Mouse (Mus musculus) limb, embryonic 11.5 days (tissue): ENCODE results near the gene Anxa6. TPM values are rescaled to one million over a fixed set of nuclear protein-coding genes. Genes with fewer than 3 reads are reported as not detected.

Experiments
- ATAC-seq: fragments of 200-750 bp; cut with Nextera tagmentation; 2 replicates; pipeline ENCODE4 v1.8.0; 2017; ENCODE audit warnings: low read depth; ENCODE audit not compliant: insufficient number of reproducible peaks, low FRiP score, low TSS enrichment
- DNase-seq: peaks from one replicate; pipeline ENCODE4 v3.0.0-alpha.2; 2015; ENCODE audit warnings: low spot score
- H3K27ac ChIP-seq: fragments of 300-500 bp; sonication (generic); replicated peaks from 2 replicates; pipeline ENCODE4 v1.5.1; 2014; ENCODE audit warnings: low read depth, mild to moderate bottlenecking, low read length
- H3K27me3 ChIP-seq: fragments of 300-500 bp; sonication (generic); 2 replicates; pipeline ENCODE4 v1.6.1; 2014; ENCODE audit warnings: mild to moderate bottlenecking, low read length, mixed read lengths; ENCODE audit not compliant: control insufficient read depth, insufficient read depth
- H3K36me3 ChIP-seq: fragments of 300-500 bp; sonication (generic); 2 replicates; pipeline ENCODE4 v1.6.1; 2014; ENCODE audit warnings: mild to moderate bottlenecking, low read length, moderate library complexity, mixed read lengths; ENCODE audit not compliant: control insufficient read depth, insufficient read depth
- H3K4me1 ChIP-seq: fragments of 300-500 bp; sonication (generic); 2 replicates; pipeline ENCODE4 v1.6.1; 2014; ENCODE audit warnings: low read length, mixed read lengths; ENCODE audit not compliant: control insufficient read depth, insufficient read depth
- H3K4me2 ChIP-seq: fragments of 300-500 bp; sonication (generic); 2 replicates; pipeline ENCODE4 v1.6.1; 2014; ENCODE audit warnings: low read depth, mild to moderate bottlenecking, moderate library complexity; ENCODE audit not compliant: severe bottlenecking
- H3K4me3 ChIP-seq: fragments of 300-500 bp; sonication (generic); 2 replicates; pipeline ENCODE4 v1.5.1; 2014; ENCODE audit warnings: low read depth, low read length
- H3K9ac ChIP-seq: fragments of 300-500 bp; sonication (generic); 2 replicates; pipeline ENCODE4 v1.6.1; 2014; ENCODE audit warnings: mild to moderate bottlenecking, low read length
- H3K9me3 ChIP-seq: fragments of 300-500 bp; sonication (generic); 2 replicates; pipeline ENCODE4 v1.6.1; 2016; ENCODE audit warnings: low read length; ENCODE audit not compliant: control insufficient read depth
- WGBS: fragments of 180-500 bp; shearing (Covaris S2); extraction: QIAGEN DNeasy Blood & Tissue Kit; methylation state at CpG from one replicate; pipeline ENCODE4 v1.1.7; 2014; 5-methylcytosine and 5-hydroxymethylcytosine counted together
- polyA plus RNA-seq: library from polyadenylated mRNA; unstranded; fragments of >200 nt; fragmentation: Nextera tagmentation; extraction: Ambion mirVana; gene quantifications from 2 replicates; pipeline ENCODE4 v1.2.1, GENCODE M21; 2014

Anxa6 gene
- polyA plus RNA-seq, result 93.9 and 97.4 TPM in 2 replicates

DNA sequence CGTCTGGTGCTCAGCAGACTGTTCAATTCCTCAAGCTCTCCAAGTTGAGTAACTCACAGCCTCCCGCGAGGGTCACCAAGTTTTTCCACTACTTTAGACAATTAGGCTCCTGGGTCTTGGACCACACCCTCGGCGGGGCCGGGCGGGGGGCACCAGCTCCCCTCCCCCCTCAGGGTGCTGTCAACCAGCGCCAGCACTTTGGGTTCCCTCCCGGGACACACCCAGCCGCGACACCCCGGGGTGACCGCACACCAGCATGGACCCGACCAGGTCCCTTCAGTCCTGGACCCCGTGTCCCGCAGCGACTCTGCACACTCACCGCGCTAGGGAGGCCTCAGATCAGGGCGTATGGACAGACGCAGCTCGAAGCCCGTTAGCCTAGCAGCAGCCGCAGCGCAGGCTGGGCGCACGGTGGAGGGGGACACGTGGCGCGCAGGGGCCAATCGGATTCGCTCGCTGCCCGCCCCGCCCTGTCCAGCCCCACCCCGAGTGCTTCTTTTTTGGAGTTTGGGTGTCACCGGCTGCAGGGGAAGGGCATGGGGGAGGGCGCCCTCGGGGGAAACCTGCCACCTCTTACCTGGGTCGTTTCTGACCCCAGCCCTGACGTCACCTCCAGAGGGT, at the start of gene Anxa6:
Anxa6 (minus strand) TSS at position 406 of the 621 bp plus-strand sequence.
- ATAC-seq (peak; percentile 87), DNase-seq (peak; percentile 82)
- H3K9me3 ChIP-seq, result no peaks in the 10 kb centered on the region
- H3K27ac ChIP-seq, result peak within 1 kb of the TSS; percentile 55; the same call in 1 of the 2 replicates
- H3K9ac ChIP-seq, result peak within 1 kb of the TSS; percentile 68
- no peaks in the 10 kb centered on the region for H3K36me3 ChIP-seq
- H3K4me1 ChIP-seq, result peaks cover 8% of the 10 kb centered on the region
- under 1% methylated on average over 41 of the region's 41 CpGs for WGBS
- no peaks in the 10 kb centered on the region for H3K27me3 ChIP-seq
- peak within 1 kb of the TSS; percentile 67 for H3K4me3 ChIP-seq
- peak within 1 kb of the TSS; percentile 99 for H3K4me2 ChIP-seq

DNA sequence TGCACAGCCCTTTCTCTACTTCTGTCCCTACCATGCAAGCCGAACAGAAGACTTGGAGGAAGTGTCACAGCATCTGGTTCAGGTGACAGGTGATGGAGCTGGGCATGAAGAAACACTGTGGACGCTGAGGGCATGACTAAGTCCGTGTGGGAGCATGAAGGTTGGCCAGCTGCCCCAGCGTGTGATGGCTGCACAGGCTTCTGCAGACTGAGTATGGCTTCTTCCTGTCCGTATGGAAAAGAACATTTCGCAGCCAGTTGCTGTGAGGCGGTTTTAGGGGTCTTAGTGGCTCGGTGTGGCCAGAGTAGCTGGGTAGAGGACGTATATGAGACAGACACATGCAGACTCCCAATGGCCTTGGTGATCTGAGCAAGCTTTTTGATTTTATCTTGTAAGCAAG, 48.0 kb upstream of the Anxa6 start:
- Histone ChIP-seq H3K27ac (no peak overlapping the region), H3K36me3 (no peaks in the 10 kb centered on the region), H3K4me1 (peaks cover 7% of the 10 kb centered on the region; the same call in 1 of the 2 replicates), H3K4me3 (no peak overlapping the region), H3K27me3 (peaks cover 7% of the 10 kb centered on the region; the same call in 1 of the 2 replicates), H3K9ac (no peak overlapping the region), H3K9me3 (no peaks in the 10 kb centered on the region), H3K4me2 (no peak overlapping the region)
- ATAC-seq, result no peak
- DNase-seq, result no peak
- 90% methylated on average over 9 of the region's 9 CpGs for WGBS

- DNase-seq (no peak), ATAC-seq (no peak)
- Histone ChIP-seq H3K9me3 (no peaks in the 10 kb centered on the region), H3K4me2 (no peak overlapping the region), H3K27me3 (peaks cover 7% of the 10 kb centered on the region; the same call in 1 of the 2 replicates), H3K27ac (no peak overlapping the region), H3K9ac (no peak overlapping the region), H3K36me3 (no peaks in the 10 kb centered on the region), H3K4me1 (peaks cover 7% of the 10 kb centered on the region; the same call in 1 of the 2 replicates), H3K4me3 (no peak overlapping the region)
- WGBS, result 91% methylated on average over 4 of the region's 4 CpGs
Observed at GRCm38 (mm10) chr11:55079180-55079579, 45.9 kb upstream of the Anxa6 start.

DNA sequence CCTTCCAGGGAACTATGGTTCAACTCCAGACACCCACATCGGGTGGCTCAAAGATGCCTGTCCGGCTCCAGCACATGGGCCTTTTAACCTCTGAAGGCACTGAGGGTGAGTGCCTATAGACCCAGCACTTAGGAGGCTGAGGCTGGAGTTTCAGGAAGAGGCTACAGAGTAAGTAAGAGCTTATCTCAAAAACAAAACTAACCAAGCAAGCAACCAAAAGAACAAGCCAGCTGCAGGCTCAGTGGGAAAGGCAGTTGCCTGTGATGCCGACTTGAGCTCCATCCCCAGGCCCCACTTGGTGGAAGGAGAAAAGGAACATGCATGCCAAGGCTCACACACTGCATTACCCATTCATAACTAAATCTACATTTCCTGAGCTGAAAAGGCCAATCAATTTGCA, 45.3 kb upstream of the Anxa6 start:
- H3K4me2 ChIP-seq, result no peak overlapping the region; the same call in 1 of the 2 replicates
- peaks cover 7% of the 10 kb centered on the region; the same call in 1 of the 2 replicates for H3K27me3 ChIP-seq
- H3K4me3 ChIP-seq, result no peak overlapping the region
- H3K27ac ChIP-seq, result no peak overlapping the region
- 54% methylated on average over 3 of the region's 3 CpGs for WGBS
- H3K4me1 ChIP-seq, result peaks cover 7% of the 10 kb centered on the region; the same call in 1 of the 2 replicates
- DNase-seq, result no peak
- H3K36me3 ChIP-seq, result no peaks in the 10 kb centered on the region
- ATAC-seq, result no peak
- H3K9me3 ChIP-seq, result no peaks in the 10 kb centered on the region
- no peak overlapping the region for H3K9ac ChIP-seq

DNA sequence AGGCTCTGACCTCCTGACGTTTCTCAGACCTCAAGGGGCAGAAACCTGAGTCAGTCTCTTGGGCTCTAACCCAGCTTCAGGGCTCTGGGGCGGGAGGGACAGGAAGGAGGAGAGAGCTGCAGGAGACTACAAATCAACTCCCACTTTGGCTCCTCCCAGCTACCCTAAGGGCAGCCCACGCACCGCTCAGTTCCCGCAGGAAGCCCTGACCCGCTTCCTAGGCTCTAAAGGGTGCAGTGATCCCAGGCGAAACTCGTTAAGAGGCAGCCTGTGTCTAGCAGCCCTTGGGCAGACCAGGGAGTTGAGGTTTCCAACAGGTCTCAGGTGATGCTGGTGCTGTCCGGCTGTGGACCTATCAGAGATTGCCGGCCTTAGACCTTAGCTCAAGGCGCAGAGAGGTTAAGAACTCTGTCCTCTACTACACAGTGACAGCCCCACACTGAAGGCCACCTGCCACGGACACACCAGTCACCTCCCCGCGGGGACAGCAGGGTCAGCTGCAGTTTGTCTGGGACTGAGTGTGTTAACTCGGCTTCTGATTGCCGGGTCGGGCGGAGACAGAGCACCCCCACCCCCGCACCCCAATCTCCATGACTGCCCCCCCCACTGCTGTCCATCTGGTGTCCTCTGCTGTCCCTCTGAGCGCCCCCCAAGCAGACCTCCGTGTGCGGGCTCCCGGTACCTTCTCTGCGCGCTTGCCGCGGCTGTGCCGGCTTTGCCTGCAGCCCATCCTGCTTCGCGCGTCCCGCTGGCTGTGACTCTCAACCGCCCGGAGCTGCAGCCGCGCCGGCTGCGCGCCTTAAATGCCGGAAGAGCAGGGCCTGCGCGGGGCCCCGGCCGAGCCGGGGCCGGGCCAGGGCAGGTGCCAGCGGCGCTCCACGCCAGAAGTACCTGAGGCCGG, 44.3 kb upstream of the Anxa6 start, which contains the start of gene Ccdc69:
Ccdc69 (minus strand) TSS at position 801 of the 901 bp plus-strand sequence.
- Histone ChIP-seq H3K9me3 (no peaks in the 10 kb centered on the region), H3K27me3 (peaks cover 7% of the 10 kb centered on the region; the same call in 1 of the 2 replicates), H3K4me2 (peak within 1 kb of the TSS; percentile 96), H3K27ac (no peak within 1 kb of the TSS), H3K9ac (peak within 1 kb of the TSS; percentile 41), H3K36me3 (no peaks in the 10 kb centered on the region), H3K4me3 (peak within 1 kb of the TSS; percentile 39), H3K4me1 (peaks cover 7% of the 10 kb centered on the region; the same call in 1 of the 2 replicates)
- DNase-seq (peak; percentile 65), ATAC-seq (peak; percentile 63; the same call in 1 of the 2 replicates)
- WGBS, result under 1% methylated on average over 49 of the region's 50 CpGs

DNA sequence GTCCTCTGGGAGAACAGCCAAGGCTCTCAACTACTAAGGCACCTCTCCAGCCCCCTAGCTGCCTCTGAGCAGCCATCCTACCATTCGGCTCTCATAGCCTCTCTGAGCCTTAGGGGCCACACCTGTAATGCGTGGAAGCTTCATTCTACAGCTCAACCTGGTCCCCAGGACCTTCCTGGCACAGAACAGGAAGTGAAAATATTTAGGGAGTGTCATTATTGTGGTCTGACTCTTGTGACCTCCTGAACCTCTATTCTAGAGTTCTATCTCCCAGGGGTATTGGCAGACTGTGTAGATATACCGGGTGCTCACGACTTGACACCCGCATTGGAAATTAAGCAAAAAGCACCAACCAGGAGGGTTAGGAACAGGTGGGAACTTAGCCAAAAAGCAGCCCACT, 43.0 kb upstream of the Anxa6 start:
- no peak overlapping the region for H3K9ac ChIP-seq
- ATAC-seq (no peak), DNase-seq (no peak)
- H3K4me3 ChIP-seq, result no peak overlapping the region
- no peak overlapping the region for H3K27ac ChIP-seq
- H3K27me3 ChIP-seq, result peaks cover 7% of the 10 kb centered on the region; the same call in 1 of the 2 replicates
- no peaks in the 10 kb centered on the region for H3K36me3 ChIP-seq
- 88% methylated on average over 5 of the region's 5 CpGs for WGBS
- no peaks in the 10 kb centered on the region for H3K9me3 ChIP-seq
- no peak overlapping the region for H3K4me2 ChIP-seq
- H3K4me1 ChIP-seq, result peaks cover 7% of the 10 kb centered on the region; the same call in 1 of the 2 replicates

GRCm38 (mm10) chr11:55075602-55076001, 42.4 kb upstream of the Anxa6 start:
- peaks cover 7% of the 10 kb centered on the region; the same call in 1 of the 2 replicates for H3K4me1 ChIP-seq
- 84% methylated on average over 2 of the region's 2 CpGs for WGBS
- H3K9me3 ChIP-seq, result no peaks in the 10 kb centered on the region
- no peak overlapping the region for H3K9ac ChIP-seq
- H3K4me2 ChIP-seq, result no peak overlapping the region
- ATAC-seq, result no peak
- no peak overlapping the region for H3K27ac ChIP-seq
- H3K36me3 ChIP-seq, result no peaks in the 10 kb centered on the region
- H3K4me3 ChIP-seq, result no peak overlapping the region
- DNase-seq, result no peak
- peaks cover 7% of the 10 kb centered on the region; the same call in 1 of the 2 replicates for H3K27me3 ChIP-seq

DNA sequence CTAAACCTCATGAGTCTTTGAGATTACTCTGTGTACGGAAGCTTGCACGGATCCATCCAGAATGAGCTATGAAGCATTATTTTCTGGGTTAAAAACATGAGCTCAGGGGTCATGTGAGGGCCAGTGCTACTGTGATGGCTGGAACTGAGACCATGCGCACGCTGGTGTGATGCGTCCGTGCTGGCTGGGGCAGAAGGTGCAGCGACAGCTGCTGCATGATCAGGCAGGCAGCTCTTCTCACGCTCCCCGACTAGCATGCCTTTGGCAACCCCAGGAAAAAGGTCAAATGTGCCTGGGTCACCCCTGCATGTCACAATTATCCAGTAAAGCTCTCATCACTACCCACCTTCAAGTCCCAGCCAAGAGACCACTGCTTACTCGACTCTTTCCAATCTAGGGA, 39.9 kb upstream of the Anxa6 start:
- 65% methylated on average over 10 of the region's 10 CpGs for WGBS

More for the DNA sequence above, 39.9 kb upstream of the Anxa6 start:
- DNase-seq (no peak), ATAC-seq (no peak)
- H3K27me3 ChIP-seq, result peaks cover 3% of the 10 kb centered on the region; the same call in 1 of the 2 replicates
- peaks cover 7% of the 10 kb centered on the region; the same call in 1 of the 2 replicates for H3K4me1 ChIP-seq
- H3K4me2 ChIP-seq, result no peak overlapping the region
- H3K9ac ChIP-seq, result no peak overlapping the region
- no peaks in the 10 kb centered on the region for H3K36me3 ChIP-seq
- no peak overlapping the region for H3K4me3 ChIP-seq
- H3K27ac ChIP-seq, result no peak overlapping the region
- no peaks in the 10 kb centered on the region for H3K9me3 ChIP-seq
